Mouse (Mus musculus) heart, embryonic 10.5 days (tissue): ENCODE results near the gene Gm17334. TPM values are rescaled to one million over a fixed set of nuclear protein-coding genes. Genes with fewer than 3 reads are reported as not detected.

Experiments used
- DNase-seq: peaks from one replicate; pipeline ENCODE4 v3.0.0-alpha.2; 2017; ENCODE audit warnings: low spot score
- H3K27ac ChIP-seq: fragments of 300-500 bp; sonication (generic); 2 replicates; pipeline ENCODE4 v1.5.1; 2016; ENCODE audit warnings: mild to moderate bottlenecking
- H3K27me3 ChIP-seq: fragments of 300-500 bp; sonication (generic); 2 replicates; pipeline ENCODE4 v1.6.1; 2016; ENCODE audit warnings: mild to moderate bottlenecking; ENCODE audit not compliant: poor library complexity, insufficient read depth, severe bottlenecking
- H3K36me3 ChIP-seq: fragments of 300-500 bp; sonication (generic); 2 replicates; pipeline ENCODE4 v1.6.1; 2016; ENCODE audit warnings: mild to moderate bottlenecking, moderate library complexity
- H3K4me1 ChIP-seq: fragments of 300-500 bp; sonication (generic); 2 replicates; pipeline ENCODE4 v1.6.1; 2016; ENCODE audit warnings: mild to moderate bottlenecking
- H3K4me3 ChIP-seq: fragments of 300-500 bp; sonication (generic); 2 replicates; pipeline ENCODE4 v1.5.1; 2016; ENCODE audit warnings: mild to moderate bottlenecking, moderate library complexity
- H3K9me3 ChIP-seq: fragments of 300-500 bp; sonication (generic); 2 replicates; pipeline ENCODE4 v1.6.1; 2016; ENCODE audit warnings: mild to moderate bottlenecking, moderate library complexity
- WGBS: fragments of 180-500 bp; shearing (Covaris S2); methylation state at CpG from one replicate; pipeline ENCODE4 v1.1.7; 2016; 5-methylcytosine and 5-hydroxymethylcytosine counted together
- polyA plus RNA-seq: library from polyadenylated mRNA; unstranded; fragments of >200 nt; fragmentation: Nextera tagmentation; extraction: Ambion mirVana; gene quantifications from 2 replicates; pipeline ENCODE4 v1.2.1, GENCODE M21; 2016

Gene Gm17334
- not detected in 2 replicates for polyA plus RNA-seq

- no peak for DNase-seq
- 77% methylated on average over 5 of the region's 5 CpGs for WGBS
- H3K4me3 ChIP-seq, result no peak within 1 kb of the TSS
- peaks cover 40% of the 10 kb centered on the region for H3K27me3 ChIP-seq
- H3K4me1 ChIP-seq, result peaks cover 8% of the 10 kb centered on the region; the same call in 1 of the 2 replicates
- H3K9me3 ChIP-seq, result no peaks in the 10 kb centered on the region
- no peak within 1 kb of the TSS for H3K27ac ChIP-seq
- peaks cover 39% of the 10 kb centered on the region for H3K36me3 ChIP-seq
Observed at GRCm38 (mm10) chr11:53773087-53773486, at the start of gene Gm17334. Gene Gm17334 (minus strand): TSS chr11:53773187.

- Histone ChIP-seq H3K4me3 (no peak overlapping the region), H3K36me3 (no peaks in the 10 kb centered on the region), H3K27me3 (no peaks in the 10 kb centered on the region), H3K4me1 (peaks cover 6% of the 10 kb centered on the region; the same call in 1 of the 2 replicates), H3K27ac (no peak overlapping the region), H3K9me3 (no peaks in the 10 kb centered on the region)
- no peak for DNase-seq
- 91% methylated on average over 3 of the region's 3 CpGs for WGBS
Observed at GRCm38 (mm10) chr11:53821945-53822338, 49.0 kb upstream of the Gm17334 start.

GRCm38 (mm10) chr11:53821230-53821944, 48.4 kb upstream of the Gm17334 start:
- no peak for DNase-seq
- H3K4me1 ChIP-seq, result peaks cover 6% of the 10 kb centered on the region; the same call in 1 of the 2 replicates
- H3K9me3 ChIP-seq, result no peaks in the 10 kb centered on the region
- no peaks in the 10 kb centered on the region for H3K36me3 ChIP-seq
- H3K4me3 ChIP-seq, result no peak overlapping the region
- H3K27ac ChIP-seq, result no peak overlapping the region
- 82% methylated on average over 11 of the region's 11 CpGs for WGBS
- H3K27me3 ChIP-seq, result no peaks in the 10 kb centered on the region

- Histone ChIP-seq H3K36me3 (no peaks in the 10 kb centered on the region), H3K27me3 (no peaks in the 10 kb centered on the region), H3K4me3 (no peak overlapping the region), H3K4me1 (peaks cover 6% of the 10 kb centered on the region; the same call in 1 of the 2 replicates), H3K9me3 (no peaks in the 10 kb centered on the region), H3K27ac (no peak overlapping the region)
- WGBS, result 84% methylated on average over 13 of the region's 13 CpGs
- no peak for DNase-seq
Observed at GRCm38 (mm10) chr11:53820516-53821170, 47.7 kb upstream of the Gm17334 start.

- no peaks in the 10 kb centered on the region for H3K9me3 ChIP-seq
- DNase-seq, result no peak
- H3K27ac ChIP-seq, result no peak overlapping the region
- no peaks in the 10 kb centered on the region for H3K36me3 ChIP-seq
- H3K4me1 ChIP-seq, result peaks cover 6% of the 10 kb centered on the region; the same call in 1 of the 2 replicates
- no peaks in the 10 kb centered on the region for H3K27me3 ChIP-seq
- no peak overlapping the region for H3K4me3 ChIP-seq
- 83% methylated on average over 6 of the region's 6 CpGs for WGBS
Observed at GRCm38 (mm10) chr11:53819511-53819910, 46.5 kb upstream of the Gm17334 start.

GRCm38 (mm10) chr11:53818794-53819193, 45.8 kb upstream of the Gm17334 start:
- 59% methylated on average over 6 of the region's 6 CpGs for WGBS
- Histone ChIP-seq H3K27ac (no peak overlapping the region), H3K36me3 (no peaks in the 10 kb centered on the region), H3K4me1 (peaks cover 6% of the 10 kb centered on the region; the same call in 1 of the 2 replicates), H3K9me3 (no peaks in the 10 kb centered on the region), H3K27me3 (no peaks in the 10 kb centered on the region), H3K4me3 (no peak overlapping the region)
- no peak for DNase-seq

- Histone ChIP-seq H3K4me1 (peaks cover 6% of the 10 kb centered on the region; the same call in 1 of the 2 replicates), H3K27ac (no peak overlapping the region), H3K36me3 (no peaks in the 10 kb centered on the region), H3K9me3 (no peaks in the 10 kb centered on the region), H3K4me3 (no peak overlapping the region), H3K27me3 (no peaks in the 10 kb centered on the region)
- 89% methylated on average over 5 of the region's 5 CpGs for WGBS
- no peak for DNase-seq
Observed at GRCm38 (mm10) chr11:53816841-53817375, 43.9 kb upstream of the Gm17334 start.

GRCm38 (mm10) chr11:53814810-53815209, 41.8 kb upstream of the Gm17334 start:
- DNase-seq, result no peak
- 62% methylated on average over 3 of the region's 3 CpGs for WGBS
- Histone ChIP-seq H3K4me1 (peaks cover 6% of the 10 kb centered on the region; the same call in 1 of the 2 replicates), H3K4me3 (no peak overlapping the region), H3K9me3 (no peaks in the 10 kb centered on the region), H3K36me3 (no peaks in the 10 kb centered on the region), H3K27ac (no peak overlapping the region), H3K27me3 (no peaks in the 10 kb centered on the region)

GRCm38 (mm10) chr11:53813001-53813868, 40.2 kb upstream of the Gm17334 start:
- WGBS, result 81% methylated on average over 16 of the region's 16 CpGs
- H3K27me3 ChIP-seq, result no peaks in the 10 kb centered on the region
- no peaks in the 10 kb centered on the region for H3K36me3 ChIP-seq
- H3K27ac ChIP-seq, result no peak overlapping the region
- no peak for DNase-seq
- H3K4me3 ChIP-seq, result no peak overlapping the region
- no peaks in the 10 kb centered on the region for H3K9me3 ChIP-seq
- H3K4me1 ChIP-seq, result no peaks in the 10 kb centered on the region; the same call in 1 of the 2 replicates

GRCm38 (mm10) chr11:53811312-53811711, 38.3 kb upstream of the Gm17334 start:
- no peak overlapping the region for H3K4me3 ChIP-seq
- no peaks in the 10 kb centered on the region for H3K9me3 ChIP-seq
- no peaks in the 10 kb centered on the region for H3K27me3 ChIP-seq
- WGBS, result 79% methylated on average over 3 of the region's 3 CpGs
- H3K27ac ChIP-seq, result no peak overlapping the region
- no peaks in the 10 kb centered on the region for H3K36me3 ChIP-seq
- H3K4me1 ChIP-seq, result no peaks in the 10 kb centered on the region; the same call in 1 of the 2 replicates
- DNase-seq, result no peak

GRCm38 (mm10) chr11:53810749-53811148, 37.8 kb upstream of the Gm17334 start:
- no peak overlapping the region for H3K4me3 ChIP-seq
- no peak for DNase-seq
- no peaks in the 10 kb centered on the region for H3K36me3 ChIP-seq
- no peaks in the 10 kb centered on the region for H3K27me3 ChIP-seq
- no peak overlapping the region for H3K27ac ChIP-seq
- no peaks in the 10 kb centered on the region for H3K9me3 ChIP-seq
- WGBS, result 46% methylated on average over 2 of the region's 2 CpGs
- no peaks in the 10 kb centered on the region; the same call in 1 of the 2 replicates for H3K4me1 ChIP-seq

- WGBS, result 57% methylated on average over 5 of the region's 5 CpGs
- H3K4me3 ChIP-seq, result no peak overlapping the region
- H3K9me3 ChIP-seq, result no peaks in the 10 kb centered on the region
- no peaks in the 10 kb centered on the region for H3K36me3 ChIP-seq
- DNase-seq, result no peak
- no peak overlapping the region for H3K27ac ChIP-seq
- H3K4me1 ChIP-seq, result no peaks in the 10 kb centered on the region; the same call in 1 of the 2 replicates
- no peaks in the 10 kb centered on the region for H3K27me3 ChIP-seq
Observed at GRCm38 (mm10) chr11:53810156-53810555, 37.2 kb upstream of the Gm17334 start.
